In the genomic region with DNA sequence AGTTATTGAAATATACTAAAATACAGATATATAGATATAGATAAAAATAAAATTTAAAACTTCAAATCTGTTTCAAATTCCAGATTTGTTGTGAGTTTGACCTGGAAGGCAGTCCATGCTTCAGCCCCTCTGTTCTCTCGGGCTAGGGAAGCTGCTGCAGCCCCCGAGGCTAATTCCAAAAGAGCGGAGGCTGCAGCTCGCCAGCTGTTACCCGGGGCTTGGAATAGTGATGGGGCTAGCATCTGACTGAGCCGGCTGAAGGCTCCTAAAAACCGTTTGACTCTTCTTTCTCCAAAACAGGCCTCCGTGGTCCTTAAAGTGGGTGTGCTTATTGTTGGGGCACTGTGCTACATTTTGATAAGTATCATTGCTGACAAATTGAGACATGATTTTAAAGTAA, we compare ENCODE assay signal across 23 mouse cellular contexts. TPM values are rescaled to one million over a fixed set of nuclear protein-coding genes. Genes with fewer than 3 reads are reported as not detected.
A peak's percentile ranks its signal among the peaks of the same experiment; 100 is the strongest.
DNase-seq lines count a peak whose midpoint lies in the region; ATAC-seq lines count a peak whose summit lies in the region.
"Had no signal": no experiment of that assay in that cellular context is flagged by ENCODE, and none has a peak within 500 bp of the region (broad histone marks: within the 10 kb centered on the region; RNA-seq: fewer than 3 reads in every experiment).

No protein-coding gene starts in this region.

- no peak for ATAC-seq in midbrain, embryonic 15.5 days (replicated peaks)
- no peak for ATAC-seq in cerebellum, adult (ENCODE audit: insufficient number of reproducible peaks, low FRiP score, low TSS enrichment)

- 4% methylated on average over 8 of the region's 8 CpGs for WGBS in midbrain, embryonic 10.5 days
- WGBS in midbrain, embryonic 15.5 days = 14% methylated on average over 8 of the region's 8 CpGs

- H3K27me3 ChIP-seq in midbrain, embryonic 10.5 days (ENCODE audit: low read depth, poor library complexity, severe bottlenecking) = no peaks in the 10 kb centered on the region; the same call in 1 of the 2 replicates
- H3K27me3 ChIP-seq in midbrain, embryonic 15.5 days (replicated peaks) = peaks cover 5% of the 10 kb centered on the region; the same call in 1 of the 2 replicates
- H3K27me3 ChIP-seq: embryonic facial prominence, embryonic 15.5 days; heart, embryonic 15.5 days; stomach, embryonic 15.5 days had no signal

- peak overlapping the region; percentile 67 for H3K27ac ChIP-seq in midbrain, embryonic 10.5 days (replicated peaks)
- H3K27ac ChIP-seq in midbrain, embryonic 15.5 days = no peak overlapping the region
- H3K27ac ChIP-seq: heart, adult 2 months; heart, embryonic 15.5 days; left cerebral cortex, adult 2 months; liver, embryonic 14.5 days; stomach, embryonic 15.5 days had no signal

- H3K9ac ChIP-seq in midbrain, embryonic 15.5 days = no peak overlapping the region
- H3K9ac ChIP-seq: embryonic facial prominence, embryonic 15.5 days; heart, embryonic 15.5 days; liver, embryonic 14.5 days; stomach, embryonic 15.5 days had no signal

- no peak overlapping the region for H3K4me3 ChIP-seq in midbrain, embryonic 10.5 days
- no peak overlapping the region for H3K4me3 ChIP-seq in midbrain, embryonic 15.5 days
- H3K4me3 ChIP-seq: embryonic facial prominence, embryonic 15.5 days; heart, adult 2 months; heart, embryonic 15.5 days; left cerebral cortex, adult 2 months; stomach, embryonic 15.5 days had no signal

- H3K9me3 ChIP-seq in midbrain, embryonic 10.5 days (replicated peaks) = no peaks in the 10 kb centered on the region
- H3K9me3 ChIP-seq in midbrain, embryonic 15.5 days = no peaks in the 10 kb centered on the region
- H3K9me3 ChIP-seq: embryonic facial prominence, embryonic 15.5 days; heart, embryonic 15.5 days; stomach, embryonic 15.5 days had no signal

- no peaks in the 10 kb centered on the region for H3K36me3 ChIP-seq in midbrain, embryonic 10.5 days
- no peaks in the 10 kb centered on the region for H3K36me3 ChIP-seq in midbrain, embryonic 15.5 days (replicated peaks)
- H3K36me3 ChIP-seq: embryonic facial prominence, embryonic 15.5 days; heart, embryonic 15.5 days; stomach, embryonic 15.5 days had no signal

- DNase-seq in midbrain, embryonic 10.5 days (ENCODE audit: low spot score) = peak; percentile 62
- peak; percentile 68 for DNase-seq in embryo, embryonic 10 days (ENCODE audit: low spot score)
- peak; percentile 75 for DNase-seq in embryo, embryonic 11 days
- DNase-seq in forelimb bud, embryonic 11.5 days (ENCODE audit: low read depth, low spot score) = peak; percentile 32
- no peak for DNase-seq in urinary bladder, postnatal 10 days (ENCODE audit: low spot score)
- no peak for DNase-seq in adrenal gland, adult (ENCODE audit: inconsistent age in 2 of 2, low spot score in 1 of 2)
- DNase-seq: adrenal gland, adult 2 months; cerebellum, adult 11 months; cerebellum, postnatal 14 days; gastrocnemius, postnatal 14 days; heart, adult 2 months; kidney, adult 9 months; kidney, postnatal 25 days; layer of hippocampus, adult 9-11 months; right cerebral cortex, postnatal 25 days; thymus, adult 18-20 months had no signal

- peaks cover 61% of the 10 kb centered on the region for H3K4me1 ChIP-seq in midbrain, embryonic 10.5 days
- H3K4me1 ChIP-seq in midbrain, embryonic 15.5 days = peaks cover 5% of the 10 kb centered on the region; the same call in 1 of the 2 replicates

- no peak overlapping the region for H3K4me2 ChIP-seq in midbrain, embryonic 15.5 days
- H3K4me2 ChIP-seq: heart, embryonic 15.5 days; stomach, embryonic 15.5 days had no signal

RNA-seq across cellular contexts. Expression of gene Stx18, which starts 46.1 kb away (rescaled TPM):
- 48.6 and 55.8 TPM in 2 replicates for polyA plus RNA-seq in midbrain, embryonic 10.5 days (2016; fragmentation: Nextera tagmentation; extraction: Ambion mirVana)
- polyA plus RNA-seq in midbrain, embryonic 15.5 days (2015; fragmentation: Nextera tagmentation; extraction: Ambion mirVana) = 30.5 and 31.1 TPM in 2 replicates

Comparison
In these comparisons a context has a peak if more than half of its experiments do, and no peak if none do; other contexts are left out.
1. DNase-seq: peak in midbrain, embryonic 10.5 days (single experiment), embryo, embryonic 10 days (single experiment), embryo, embryonic 11 days (single experiment) and forelimb bud, embryonic 11.5 days (single experiment); none in urinary bladder, postnatal 10 days (single experiment) and adrenal gland, adult (0 of 2).